Mouse (Mus musculus) stomach, embryonic 14.5 days (tissue): ENCODE results near the gene Trpv2. TPM values are rescaled to one million over a fixed set of nuclear protein-coding genes. Genes with fewer than 3 reads are reported as not detected.

Experiments
- ATAC-seq: fragments of 200-750 bp; cut with Nextera tagmentation; 2 replicates; pipeline ENCODE4 v1.8.0; 2017; ENCODE audit warnings: low read depth, moderate TSS enrichment; ENCODE audit not compliant: insufficient number of reproducible peaks, insufficient read depth, low FRiP score
- H3K27ac ChIP-seq: fragments of 300-500 bp; sonication (generic); 2 replicates; pipeline ENCODE4 v1.5.1; 2014; ENCODE audit warnings: mild to moderate bottlenecking, low read length, moderate library complexity, mixed read lengths
- H3K27me3 ChIP-seq: fragments of 300-500 bp; sonication (generic); 2 replicates; pipeline ENCODE4 v1.6.1; 2014; ENCODE audit warnings: low read length, control low read depth, mixed read lengths; ENCODE audit not compliant: control insufficient read depth, insufficient read depth
- H3K36me3 ChIP-seq: fragments of 300-500 bp; sonication (generic); 2 replicates; pipeline ENCODE4 v1.6.1; 2014; ENCODE audit warnings: mild to moderate bottlenecking, control low read depth, low read length, moderate library complexity, mixed read lengths; ENCODE audit not compliant: control insufficient read depth, insufficient read depth
- H3K4me1 ChIP-seq: fragments of 300-500 bp; sonication (generic); 2 replicates; pipeline ENCODE4 v1.6.1; 2014; ENCODE audit warnings: low read length, control low read depth, mixed read lengths; ENCODE audit not compliant: control insufficient read depth, insufficient read depth
- H3K4me2 ChIP-seq: fragments of 300-500 bp; sonication (generic); replicated peaks from 2 replicates; pipeline ENCODE4 v1.6.1; 2014; ENCODE audit warnings: low read depth, low read length, control low read depth
- H3K4me3 ChIP-seq: fragments of 300-500 bp; sonication (generic); 2 replicates; pipeline ENCODE4 v1.5.1; 2014; ENCODE audit warnings: low read depth, low read length, control low read depth
- H3K9ac ChIP-seq: fragments of 300-500 bp; sonication (generic); replicated peaks from 2 replicates; pipeline ENCODE4 v1.6.1; 2014; ENCODE audit warnings: low read depth, mild to moderate bottlenecking, control low read depth, low read length, moderate library complexity, mixed read lengths
- H3K9me3 ChIP-seq: fragments of 300-500 bp; sonication (generic); 2 replicates; pipeline ENCODE4 v1.6.1; 2016; ENCODE audit warnings: low read depth, low read length, control low read depth; ENCODE audit not compliant: control insufficient read depth
- WGBS: fragments of 180-500 bp; shearing (Covaris S2); extraction: QIAGEN DNeasy Blood & Tissue Kit; methylation state at CpG from one replicate; pipeline ENCODE4 v1.1.7; 2014; 5-methylcytosine and 5-hydroxymethylcytosine counted together
- polyA plus RNA-seq: library from polyadenylated mRNA; unstranded; fragments of >200 nt; fragmentation: Nextera tagmentation; extraction: Ambion mirVana; gene quantifications from 2 replicates; pipeline ENCODE4 v1.2.1, GENCODE M21; 2014

Gene Trpv2
- polyA plus RNA-seq, 1 experiment from 2014 or later: 12.8 TPM

- 88% methylated on average over 5 of the region's 5 CpGs for WGBS
- Histone ChIP-seq H3K27ac (no peak overlapping the region), H3K4me3 (no peak overlapping the region), H3K36me3 (no peaks in the 10 kb centered on the region), H3K4me2 (no peak overlapping the region), H3K27me3 (no peaks in the 10 kb centered on the region), H3K4me1 (peaks cover 30% of the 10 kb centered on the region), H3K9ac (no peak overlapping the region), H3K9me3 (no peaks in the 10 kb centered on the region)
- no peak for ATAC-seq
Measured at GRCm38 (mm10) chr11:62644602-62645336, 70.5 kb downstream of the Trpv2 start.

DNA sequence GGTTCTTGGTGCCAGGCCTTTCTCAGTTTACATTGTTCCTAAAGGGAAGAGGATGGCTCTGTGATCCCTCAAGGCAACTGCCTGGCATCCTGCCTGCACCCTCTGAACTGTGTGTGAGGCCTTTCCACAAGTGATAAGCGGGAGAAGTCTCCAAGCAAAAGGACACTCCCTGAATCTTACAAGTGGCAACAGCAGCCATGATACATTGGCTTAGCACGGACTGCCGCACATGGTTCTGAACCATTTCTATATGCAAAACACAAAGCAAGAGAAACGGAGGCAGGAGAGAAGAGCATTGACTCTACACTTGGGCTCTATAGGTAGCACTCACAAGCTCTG, 71.0 kb downstream of the Trpv2 start:
- no peak for ATAC-seq

DNA sequence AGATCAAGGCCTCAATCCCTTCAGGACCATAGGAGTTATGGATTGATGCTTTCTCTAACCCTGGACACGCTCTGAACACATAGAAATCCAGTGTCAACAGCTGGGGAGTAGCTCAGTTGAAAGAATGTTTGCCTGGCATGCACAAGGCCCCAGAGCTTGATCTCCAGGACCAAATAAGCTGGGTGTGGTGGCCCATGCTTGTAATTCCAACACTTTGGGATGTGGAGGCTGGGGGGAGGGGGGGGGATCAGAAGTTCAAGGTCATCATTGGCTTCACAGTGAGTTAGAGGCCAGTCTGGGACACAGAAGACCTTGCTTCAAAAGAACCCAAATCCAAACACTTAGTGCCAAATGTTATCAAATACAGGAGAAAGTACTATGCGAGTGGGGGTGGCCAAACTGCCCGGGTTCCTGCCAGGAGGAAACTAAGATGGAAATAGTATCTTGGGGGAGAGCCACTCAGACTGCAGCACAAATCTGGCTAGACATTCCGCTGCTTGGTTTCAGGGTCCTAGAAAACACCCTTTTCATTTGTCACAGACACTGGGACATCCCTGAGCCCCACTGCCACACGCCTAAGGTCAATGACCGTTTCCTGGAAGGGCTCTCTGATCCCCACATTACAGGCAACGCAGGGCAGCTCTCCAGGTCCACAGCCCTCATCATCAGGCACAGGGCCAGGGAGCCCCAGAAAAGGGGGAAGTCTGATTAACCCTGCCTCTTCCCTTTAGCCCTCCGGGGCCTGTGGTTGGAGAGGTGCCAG, 71.6 kb downstream of the Trpv2 start:
- ATAC-seq: no peak

More for the DNA sequence above, 71.0 kb downstream of the Trpv2 start:
- no peaks in the 10 kb centered on the region for H3K27me3 ChIP-seq
- no peak overlapping the region for H3K4me3 ChIP-seq
- no peak overlapping the region for H3K9ac ChIP-seq
- peak overlapping the region; percentile 93 for H3K4me2 ChIP-seq
- WGBS: 72% methylated on average over 4 of the region's 4 CpGs
- no peaks in the 10 kb centered on the region for H3K9me3 ChIP-seq
- H3K27ac ChIP-seq: no peak overlapping the region; the same call in 1 of the 2 replicates
- H3K36me3 ChIP-seq: no peaks in the 10 kb centered on the region
- peaks cover 30% of the 10 kb centered on the region for H3K4me1 ChIP-seq

DNA sequence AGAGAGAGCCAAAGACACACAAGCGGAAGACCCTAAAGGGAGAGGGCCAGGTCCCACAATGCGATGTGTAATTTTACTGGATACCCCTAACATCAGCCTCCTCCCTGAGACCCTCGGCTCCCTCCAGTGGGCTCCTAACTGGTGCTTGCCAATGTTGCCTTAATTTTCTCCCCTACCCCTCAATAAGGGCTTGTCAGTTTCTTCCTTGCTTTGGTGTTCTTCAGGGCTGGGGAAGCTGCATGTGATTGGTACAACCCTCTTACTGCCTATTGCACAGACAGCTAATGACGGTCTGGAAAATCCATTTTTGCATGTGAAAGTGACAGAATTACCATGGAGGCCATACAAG, 72.2 kb downstream of the Trpv2 start:
- peak overlapping the region; percentile 93 for H3K4me2 ChIP-seq
- WGBS: 31% methylated on average over 4 of the region's 4 CpGs
- no peaks in the 10 kb centered on the region for H3K9me3 ChIP-seq
- no peak for ATAC-seq
- no peaks in the 10 kb centered on the region; the same call in 1 of the 2 replicates for H3K36me3 ChIP-seq
- H3K27me3 ChIP-seq: no peaks in the 10 kb centered on the region
- H3K4me1 ChIP-seq: peaks cover 30% of the 10 kb centered on the region
- H3K4me3 ChIP-seq: no peak overlapping the region
- H3K9ac ChIP-seq: no peak overlapping the region
- H3K27ac ChIP-seq: peak overlapping the region; percentile 3; the same call in 1 of the 2 replicates

More for the DNA sequence above, 71.6 kb downstream of the Trpv2 start:
- Histone ChIP-seq H3K9me3 (no peaks in the 10 kb centered on the region), H3K4me3 (no peak overlapping the region; the same call in 1 of the 2 replicates), H3K36me3 (no peaks in the 10 kb centered on the region), H3K4me1 (peaks cover 30% of the 10 kb centered on the region), H3K27ac (peak overlapping the region; percentile 3; the same call in 1 of the 2 replicates), H3K4me2 (peak overlapping the region; percentile 93), H3K9ac (no peak overlapping the region), H3K27me3 (no peaks in the 10 kb centered on the region)
- 14% methylated on average over 8 of the region's 8 CpGs for WGBS

- WGBS: 54% methylated on average over 7 of the region's 7 CpGs
- H3K4me3 ChIP-seq: peak overlapping the region; percentile 77
- H3K9ac ChIP-seq: no peak overlapping the region
- no peaks in the 10 kb centered on the region for H3K9me3 ChIP-seq
- H3K4me1 ChIP-seq: peaks cover 30% of the 10 kb centered on the region
- no peak for ATAC-seq
- no peaks in the 10 kb centered on the region; the same call in 1 of the 2 replicates for H3K36me3 ChIP-seq
- H3K27ac ChIP-seq: no peak overlapping the region
- H3K27me3 ChIP-seq: no peaks in the 10 kb centered on the region
- peak overlapping the region; percentile 93 for H3K4me2 ChIP-seq
Measured at GRCm38 (mm10) chr11:62646958-62647515, 72.8 kb downstream of the Trpv2 start.

DNA sequence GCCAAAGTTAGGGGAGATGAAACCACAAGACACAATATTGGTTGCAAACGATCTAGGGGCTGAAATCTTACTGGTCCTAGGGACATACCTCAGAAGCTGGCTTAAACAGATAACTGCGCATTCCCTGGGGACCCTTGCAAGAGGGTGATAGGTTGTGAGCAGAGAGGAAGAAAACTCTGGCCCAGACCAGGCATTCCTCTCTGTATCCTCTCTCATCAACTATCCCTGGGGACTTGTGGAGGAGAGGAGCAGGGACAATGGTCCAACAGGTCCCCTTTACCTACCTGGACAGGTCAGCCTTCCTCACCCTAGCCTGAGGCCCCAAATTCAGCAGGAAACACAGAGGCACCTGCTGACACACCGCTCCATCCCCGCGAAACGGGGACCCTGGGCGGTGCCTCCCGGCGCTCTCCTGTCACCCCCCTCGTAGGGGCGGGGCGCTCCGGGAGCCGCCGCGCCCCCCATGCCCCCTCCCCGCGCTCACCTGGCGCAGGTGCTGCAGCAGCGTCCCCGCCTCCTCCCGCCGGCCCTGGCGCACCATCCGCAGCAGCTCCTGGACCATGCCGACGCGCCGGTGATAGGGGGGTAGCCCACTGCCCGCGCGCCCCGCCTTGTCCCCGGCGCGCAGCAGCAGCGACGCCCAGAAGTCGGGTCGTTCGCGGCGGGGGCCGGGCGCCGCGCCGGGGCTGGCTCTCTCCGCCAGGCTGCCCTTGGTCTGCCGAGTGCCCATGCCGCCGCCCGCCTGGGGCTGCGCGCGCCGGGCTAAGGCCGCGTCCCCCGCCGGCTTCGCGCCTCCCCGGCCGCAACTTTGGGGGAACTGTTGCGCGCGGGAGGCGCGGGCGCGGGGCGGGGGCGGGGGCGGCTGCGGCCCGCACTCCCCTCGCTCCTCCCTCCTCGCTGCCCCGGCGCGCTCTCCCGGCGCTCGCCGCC, 73.6 kb downstream of the Trpv2 start, which contains the start of gene Lrrc75a:
Gene Lrrc75a (minus strand): TSS at position 863 of the 930 bp plus-strand sequence.
- peak within 1 kb of the TSS; percentile 68 for H3K9ac ChIP-seq
- H3K27ac ChIP-seq: peak within 1 kb of the TSS; percentile 87
- no peaks in the 10 kb centered on the region for H3K27me3 ChIP-seq
- ATAC-seq: peak; percentile 51
- no peaks in the 10 kb centered on the region for H3K9me3 ChIP-seq
- H3K36me3 ChIP-seq: no peaks in the 10 kb centered on the region; the same call in 1 of the 2 replicates
- peak within 1 kb of the TSS; percentile 77 for H3K4me3 ChIP-seq
- H3K4me1 ChIP-seq: peaks cover 30% of the 10 kb centered on the region
- peak within 1 kb of the TSS; percentile 93 for H3K4me2 ChIP-seq
- WGBS: under 1% methylated on average over 68 of the region's 86 CpGs

DNA sequence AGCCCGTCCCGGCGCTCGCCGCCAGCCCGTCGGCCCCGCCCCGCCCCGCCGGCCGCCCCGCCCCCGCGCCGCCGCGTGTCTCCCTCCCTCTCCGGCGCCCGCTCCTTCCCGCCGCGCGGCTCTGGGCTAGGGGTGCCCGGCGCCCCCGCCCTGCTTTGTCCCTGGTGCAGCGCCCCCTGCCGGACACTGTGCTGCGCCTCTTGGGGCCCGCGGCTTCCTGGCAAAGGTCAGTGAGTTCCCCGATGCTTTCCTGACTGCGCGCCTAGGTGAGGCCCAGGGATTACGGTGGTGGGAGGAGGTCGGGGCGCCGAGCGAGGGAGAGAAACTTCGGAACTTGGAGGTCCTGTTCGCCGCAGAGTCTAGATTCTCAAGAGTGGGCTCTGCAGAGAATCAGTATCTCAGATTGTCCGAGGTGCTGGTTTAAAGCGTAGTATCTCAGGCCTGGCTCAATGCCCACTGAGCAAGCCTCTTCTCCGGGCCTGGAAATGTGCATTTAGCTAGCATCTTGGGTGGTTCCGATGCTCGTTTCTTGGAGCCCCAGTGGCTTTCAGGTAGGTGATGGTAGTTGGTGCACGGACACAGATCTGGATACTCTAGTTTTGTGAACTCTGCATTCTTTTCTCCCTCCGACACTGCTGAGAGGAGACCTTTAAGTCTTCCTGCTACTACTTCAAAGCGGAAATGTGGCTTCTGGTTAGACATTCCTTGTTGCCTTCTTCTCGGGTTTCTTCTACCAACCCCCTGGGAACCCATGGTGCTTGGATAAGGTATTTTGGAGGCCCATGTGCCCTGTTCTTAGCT, 74.5 kb downstream of the Trpv2 start, which contains the start of gene Mmgt2:
Gene Mmgt2 (plus strand): TSS at position 74 of the 801 bp plus-strand sequence.
- H3K4me1 ChIP-seq: peaks cover 30% of the 10 kb centered on the region
- H3K9me3 ChIP-seq: no peaks in the 10 kb centered on the region

More for the DNA sequence above, 74.5 kb downstream of the Trpv2 start, which contains the start of gene Mmgt2:
- Histone ChIP-seq H3K27ac (peak within 1 kb of the TSS; percentile 87), H3K4me2 (peak within 1 kb of the TSS; percentile 93), H3K27me3 (no peaks in the 10 kb centered on the region), H3K4me3 (peak within 1 kb of the TSS; percentile 77), H3K36me3 (peaks cover 4% of the 10 kb centered on the region), H3K9ac (peak within 1 kb of the TSS; percentile 68)
- 1% methylated on average over 35 of the region's 53 CpGs for WGBS
- peak; percentile 91 for ATAC-seq
